29 mouse cellular contexts compared by ENCODE assay signal in genomic region chr13:11951951-11952350, GRCm38 (mm10).
"Had no signal": no experiment of that assay in that cellular context is flagged by ENCODE, and none has a peak within 500 bp of the region (broad histone marks: within the 10 kb centered on the region; RNA-seq: fewer than 3 reads in every experiment).

No protein-coding gene starts in this region.

- H3K36me3 ChIP-seq: heart, embryonic 13.5 days; heart, embryonic 15.5 days; hindbrain, embryonic 12.5 days; intestine, embryonic 15.5 days; limb, embryonic 10.5 days; limb, embryonic 12.5 days; liver, embryonic 13.5 days; liver, embryonic 15.5 days had no signal

- H3K4me1 ChIP-seq: hindbrain, embryonic 12.5 days; intestine, embryonic 15.5 days; limb, embryonic 10.5 days; limb, embryonic 12.5 days; liver, embryonic 13.5 days; liver, embryonic 15.5 days had no signal

- H3K27ac ChIP-seq: heart, adult 2 months; heart, embryonic 13.5 days; heart, embryonic 15.5 days; hindbrain, embryonic 12.5 days; hindbrain, embryonic 14.5 days; intestine, embryonic 15.5 days; layer of hippocampus, adult 2 months; left cerebral cortex, adult 2 months; limb, embryonic 10.5 days; limb, embryonic 12.5 days; liver, embryonic 13.5 days; liver, embryonic 15.5 days had no signal

- H3K4me2 ChIP-seq: heart, embryonic 11.5 days; heart, embryonic 13.5 days; heart, embryonic 15.5 days; hindbrain, embryonic 12.5 days; hindbrain, embryonic 14.5 days; intestine, embryonic 15.5 days; limb, embryonic 12.5 days; liver, embryonic 11.5 days; liver, embryonic 13.5 days; liver, embryonic 15.5 days had no signal

- H3K9ac ChIP-seq: heart, embryonic 13.5 days; heart, embryonic 15.5 days; hindbrain, embryonic 12.5 days; hindbrain, embryonic 14.5 days; intestine, embryonic 15.5 days; limb, embryonic 12.5 days; liver, embryonic 13.5 days; liver, embryonic 15.5 days; liver, postnatal 0 days had no signal

- H3K4me3 ChIP-seq: heart, adult 2 months; heart, embryonic 13.5 days; heart, embryonic 15.5 days; hindbrain, embryonic 12.5 days; intestine, embryonic 15.5 days; layer of hippocampus, adult 2 months; left cerebral cortex, adult 2 months; limb, embryonic 10.5 days; limb, embryonic 12.5 days; liver, embryonic 13.5 days; liver, embryonic 15.5 days had no signal

- DNase-seq: gastrocnemius, postnatal 14 days; gastrocnemius, postnatal 36 days; heart, adult 11 months; heart, adult 2 months; heart, postnatal 14 days; heart, postnatal 36 days; kidney, adult 18-20 months; kidney, adult 8-10 months; kidney, postnatal 10 days; kidney, postnatal 25 days; kidney, postnatal 4 days; liver; liver, embryonic 13.5 days; liver, postnatal 0 days had no signal

- H3K9me3 ChIP-seq: heart, embryonic 13.5 days; heart, embryonic 15.5 days; hindbrain, embryonic 12.5 days; intestine, embryonic 15.5 days; limb, embryonic 10.5 days; limb, embryonic 12.5 days; liver, embryonic 13.5 days; liver, embryonic 15.5 days had no signal

- H3K27me3 ChIP-seq: heart, embryonic 13.5 days; heart, embryonic 15.5 days; hindbrain, embryonic 12.5 days; intestine, embryonic 15.5 days; limb, embryonic 12.5 days; liver, embryonic 13.5 days; liver, embryonic 15.5 days had no signal

- ATAC-seq: hindbrain, embryonic 16.5 days; inflammation-experienced regulatory T-cells, adult 6 months; intestine, embryonic 15.5 days; intestine, postnatal 0 days; liver, postnatal 0 days had no signal
